Mouse (Mus musculus) kidney, embryonic 14.5 days (tissue): ENCODE data around the gene Lims1. TPM values are rescaled to one million over a fixed set of nuclear protein-coding genes. Genes with fewer than 3 reads are reported as not detected.

ENCODE experiments used
- ATAC-seq: fragments of 200-750 bp; cut with Nextera tagmentation; 2 replicates; pipeline ENCODE4 v1.8.0; 2017; ENCODE audit warnings: moderate number of reproducible peaks, mild to moderate bottlenecking, moderate TSS enrichment, moderate library complexity; ENCODE audit not compliant: low FRiP score, low TSS enrichment
- H3K27ac ChIP-seq: fragments of 300-500 bp; sonication (generic); 2 replicates; pipeline ENCODE4 v1.5.1; 2014; ENCODE audit warnings: low read depth, mild to moderate bottlenecking, low read length, moderate library complexity, mixed read lengths
- H3K27me3 ChIP-seq: fragments of 300-500 bp; sonication (generic); 2 replicates; pipeline ENCODE4 v1.6.1; 2014; ENCODE audit warnings: mild to moderate bottlenecking, low read length; ENCODE audit not compliant: control insufficient read depth, insufficient read depth
- H3K36me3 ChIP-seq: fragments of 300-500 bp; sonication (generic); 2 replicates; pipeline ENCODE4 v1.6.1; 2014; ENCODE audit warnings: low read length, mixed read lengths; ENCODE audit not compliant: control insufficient read depth, insufficient read depth
- H3K4me1 ChIP-seq: fragments of 300-500 bp; sonication (generic); 2 replicates; pipeline ENCODE4 v1.6.1; 2014; ENCODE audit warnings: low read length, mixed read lengths; ENCODE audit not compliant: control insufficient read depth, insufficient read depth
- H3K4me2 ChIP-seq: fragments of 300-500 bp; sonication (generic); replicated peaks from 2 replicates; pipeline ENCODE4 v1.6.1; 2014; ENCODE audit warnings: low read depth, mild to moderate bottlenecking, low read length
- H3K4me3 ChIP-seq: fragments of 300-500 bp; sonication (generic); 2 replicates; pipeline ENCODE4 v1.5.1; 2014; ENCODE audit warnings: mild to moderate bottlenecking, low read length
- H3K9ac ChIP-seq: fragments of 300-500 bp; sonication (generic); 2 replicates; pipeline ENCODE4 v1.6.1; 2014; ENCODE audit warnings: low read depth, mild to moderate bottlenecking, low read length, moderate library complexity
- H3K9me3 ChIP-seq: fragments of 300-500 bp; sonication (generic); 2 replicates; pipeline ENCODE4 v1.6.1; 2016; ENCODE audit warnings: low read length; ENCODE audit not compliant: control insufficient read depth
- WGBS: fragments of 180-500 bp; shearing (Covaris S2); extraction: QIAGEN DNeasy Blood & Tissue Kit; methylation state at CpG from one replicate; pipeline ENCODE4 v1.1.7; 2014; 5-methylcytosine and 5-hydroxymethylcytosine counted together
- polyA plus RNA-seq: library from polyadenylated mRNA; unstranded; fragments of >200 nt; fragmentation: Nextera tagmentation; extraction: Ambion mirVana; gene quantifications from 2 replicates; pipeline ENCODE4 v1.2.1, GENCODE M21; 2014

The Lims1 gene
- polyA plus RNA-seq, 1 experiment from 2014 or later: 131 TPM

DNA sequence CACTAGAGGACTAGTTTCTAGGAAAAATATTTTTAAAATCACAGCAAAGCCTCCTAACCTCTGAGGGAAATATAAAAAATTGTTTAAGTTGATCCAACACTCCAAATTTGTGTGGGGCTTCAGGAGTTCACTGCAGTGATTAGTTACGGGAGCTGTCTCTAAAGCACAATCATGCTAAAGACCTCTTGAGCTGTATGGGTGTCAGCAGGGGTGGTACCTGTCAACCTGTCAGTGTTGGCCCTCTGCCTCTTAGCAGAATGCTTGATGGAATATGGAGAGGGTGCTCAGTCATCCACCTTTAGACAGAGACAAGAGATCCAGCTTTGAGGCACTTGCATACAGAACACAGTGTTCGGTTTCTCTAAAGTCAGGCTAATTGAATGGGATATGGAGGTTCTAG, 60.5 kb downstream of the Lims1 start:
- Histone ChIP-seq H3K4me1 (peaks cover 16% of the 10 kb centered on the region; the same call in 1 of the 2 replicates), H3K9ac (no peak overlapping the region), H3K4me3 (no peak overlapping the region), H3K27me3 (no peaks in the 10 kb centered on the region), H3K4me2 (no peak overlapping the region), H3K36me3 (no peaks in the 10 kb centered on the region), H3K9me3 (no peaks in the 10 kb centered on the region), H3K27ac (peak overlapping the region; percentile 43; the same call in 1 of the 2 replicates)
- no peak for ATAC-seq
- WGBS: 78% methylated on average over 2 of the region's 2 CpGs

DNA sequence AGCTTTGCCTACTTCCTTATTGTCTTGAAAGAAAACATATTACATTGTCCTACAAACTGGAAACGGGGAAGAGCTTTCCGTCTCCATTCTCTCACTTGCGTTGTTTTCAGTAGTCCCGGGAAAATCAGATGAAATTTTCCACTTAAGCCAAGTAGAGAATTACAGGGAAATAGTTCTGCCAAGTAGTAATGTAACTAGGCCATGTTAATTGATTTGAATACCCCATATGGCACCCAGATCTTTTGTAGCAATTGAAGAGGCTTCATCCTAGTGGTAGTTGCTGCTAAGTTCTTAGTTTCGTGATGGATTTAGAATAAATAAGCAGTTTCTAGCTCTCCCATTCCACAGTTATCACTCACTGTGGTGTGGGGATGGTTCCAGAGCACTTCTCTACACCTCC, 62.4 kb downstream of the Lims1 start:
- no peak for ATAC-seq
- WGBS: 83% methylated on average over 5 of the region's 5 CpGs
- Histone ChIP-seq H3K4me2 (no peak overlapping the region), H3K27ac (no peak overlapping the region), H3K4me1 (peaks cover 16% of the 10 kb centered on the region; the same call in 1 of the 2 replicates), H3K9me3 (no peaks in the 10 kb centered on the region), H3K36me3 (no peaks in the 10 kb centered on the region), H3K27me3 (no peaks in the 10 kb centered on the region), H3K9ac (no peak overlapping the region), H3K4me3 (no peak overlapping the region)

DNA sequence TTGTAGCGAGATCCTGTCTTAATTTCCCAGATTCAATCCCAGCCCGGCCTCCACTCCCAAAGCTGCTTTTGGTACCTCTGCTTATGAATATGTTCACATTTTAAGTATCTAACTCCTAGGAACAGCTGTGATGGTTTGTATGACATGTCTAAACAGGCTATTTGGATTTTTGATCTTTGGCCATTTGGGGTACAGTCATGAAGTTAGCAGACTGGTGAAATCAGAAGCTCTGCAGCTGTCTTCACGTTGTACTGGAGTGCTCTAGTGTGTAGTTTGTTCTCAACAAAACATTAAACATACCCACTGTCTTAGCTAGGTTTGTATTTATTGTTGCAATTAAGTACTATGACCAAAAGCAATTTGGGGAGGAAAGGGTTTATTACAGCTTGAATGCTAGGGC, 63.7 kb downstream of the Lims1 start:
- no peak overlapping the region for H3K9ac ChIP-seq
- H3K27ac ChIP-seq: no peak overlapping the region
- no peak overlapping the region for H3K4me2 ChIP-seq
- no peaks in the 10 kb centered on the region for H3K36me3 ChIP-seq
- H3K9me3 ChIP-seq: no peaks in the 10 kb centered on the region
- no peak overlapping the region for H3K4me3 ChIP-seq
- ATAC-seq: no peak
- H3K27me3 ChIP-seq: no peaks in the 10 kb centered on the region
- WGBS: 91% methylated on average over 3 of the region's 3 CpGs
- peaks cover 14% of the 10 kb centered on the region; the same call in 1 of the 2 replicates for H3K4me1 ChIP-seq

DNA sequence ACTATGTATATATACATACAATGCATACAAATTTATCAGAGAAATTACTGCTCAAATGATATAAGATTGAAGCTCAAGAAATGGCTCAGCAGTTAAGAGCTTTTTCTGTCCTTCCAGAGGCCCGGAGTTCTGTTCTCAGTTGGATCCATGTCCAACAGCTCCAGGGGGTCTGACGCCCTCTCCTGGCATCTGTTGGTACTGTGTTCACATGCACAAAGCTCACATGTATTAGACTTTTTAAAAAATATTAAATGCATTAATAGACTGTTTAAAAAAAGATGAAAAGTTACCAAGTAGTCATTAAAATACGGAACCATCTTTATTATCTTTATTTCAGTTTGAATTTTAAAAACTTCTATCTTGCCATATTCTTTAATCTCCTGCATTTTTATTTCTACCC, 65.4 kb downstream of the Lims1 start:
- peaks cover 6% of the 10 kb centered on the region; the same call in 1 of the 2 replicates for H3K4me1 ChIP-seq
- no peak overlapping the region for H3K4me2 ChIP-seq
- no peak overlapping the region for H3K9ac ChIP-seq
- no peak overlapping the region for H3K27ac ChIP-seq
- no peaks in the 10 kb centered on the region for H3K27me3 ChIP-seq
- WGBS: 87% methylated on average over 3 of the region's 3 CpGs
- H3K36me3 ChIP-seq: no peaks in the 10 kb centered on the region
- H3K9me3 ChIP-seq: no peaks in the 10 kb centered on the region
- no peak for ATAC-seq
- no peak overlapping the region for H3K4me3 ChIP-seq

DNA sequence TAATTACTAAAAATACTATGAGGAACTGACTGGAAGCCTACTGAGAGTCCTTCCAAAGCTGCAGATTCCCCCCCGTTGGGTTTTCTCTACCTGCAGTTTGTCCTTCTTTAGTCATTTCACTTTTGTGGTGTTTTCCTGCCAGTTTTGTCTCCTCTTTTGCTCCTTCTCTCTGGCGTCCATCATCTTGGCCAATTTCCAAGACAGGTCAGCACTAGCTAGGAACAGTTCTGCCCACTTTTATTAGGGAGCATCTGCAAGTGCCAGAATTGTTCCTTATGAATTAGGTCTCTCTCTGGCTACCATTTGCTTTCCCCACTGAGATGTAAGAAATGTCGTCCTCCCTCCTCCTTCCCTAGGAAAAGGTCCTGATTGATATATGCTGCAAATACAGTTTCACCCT, 65.9 kb downstream of the Lims1 start:
- Histone ChIP-seq H3K9ac (no peak overlapping the region), H3K36me3 (no peaks in the 10 kb centered on the region), H3K27ac (no peak overlapping the region), H3K4me3 (no peak overlapping the region), H3K4me2 (no peak overlapping the region), H3K4me1 (peaks cover 1% of the 10 kb centered on the region), H3K9me3 (no peaks in the 10 kb centered on the region), H3K27me3 (no peaks in the 10 kb centered on the region)
- 74% methylated on average over 3 of the region's 3 CpGs for WGBS
- no peak for ATAC-seq

DNA sequence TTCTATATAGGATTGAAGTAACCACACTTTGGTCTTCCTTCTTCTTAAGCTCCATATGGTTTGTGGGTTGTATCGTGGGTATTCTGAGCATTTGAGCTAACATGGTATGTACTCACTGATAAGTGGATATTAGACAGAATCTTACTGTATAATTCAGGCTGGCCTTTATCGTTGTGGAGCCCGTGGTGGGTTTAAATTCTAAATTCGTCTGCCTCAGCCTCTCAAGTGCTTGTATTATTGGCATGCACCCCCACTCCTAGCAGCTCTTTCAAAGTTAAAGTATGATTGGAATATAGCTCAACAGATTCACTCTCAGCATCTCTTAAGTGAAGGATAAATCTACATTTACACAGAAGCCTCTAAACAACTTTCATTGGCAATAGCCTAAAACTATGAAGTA, 69.2 kb downstream of the Lims1 start:
- ATAC-seq: no peak
- H3K27me3 ChIP-seq: no peaks in the 10 kb centered on the region
- H3K9me3 ChIP-seq: no peaks in the 10 kb centered on the region
- WGBS: 90% methylated on average over 4 of the region's 4 CpGs
- no peaks in the 10 kb centered on the region; the same call in 1 of the 2 replicates for H3K4me1 ChIP-seq
- H3K36me3 ChIP-seq: no peaks in the 10 kb centered on the region
- H3K4me3 ChIP-seq: no peak overlapping the region
- no peak overlapping the region for H3K4me2 ChIP-seq
- no peak overlapping the region for H3K27ac ChIP-seq
- no peak overlapping the region for H3K9ac ChIP-seq

DNA sequence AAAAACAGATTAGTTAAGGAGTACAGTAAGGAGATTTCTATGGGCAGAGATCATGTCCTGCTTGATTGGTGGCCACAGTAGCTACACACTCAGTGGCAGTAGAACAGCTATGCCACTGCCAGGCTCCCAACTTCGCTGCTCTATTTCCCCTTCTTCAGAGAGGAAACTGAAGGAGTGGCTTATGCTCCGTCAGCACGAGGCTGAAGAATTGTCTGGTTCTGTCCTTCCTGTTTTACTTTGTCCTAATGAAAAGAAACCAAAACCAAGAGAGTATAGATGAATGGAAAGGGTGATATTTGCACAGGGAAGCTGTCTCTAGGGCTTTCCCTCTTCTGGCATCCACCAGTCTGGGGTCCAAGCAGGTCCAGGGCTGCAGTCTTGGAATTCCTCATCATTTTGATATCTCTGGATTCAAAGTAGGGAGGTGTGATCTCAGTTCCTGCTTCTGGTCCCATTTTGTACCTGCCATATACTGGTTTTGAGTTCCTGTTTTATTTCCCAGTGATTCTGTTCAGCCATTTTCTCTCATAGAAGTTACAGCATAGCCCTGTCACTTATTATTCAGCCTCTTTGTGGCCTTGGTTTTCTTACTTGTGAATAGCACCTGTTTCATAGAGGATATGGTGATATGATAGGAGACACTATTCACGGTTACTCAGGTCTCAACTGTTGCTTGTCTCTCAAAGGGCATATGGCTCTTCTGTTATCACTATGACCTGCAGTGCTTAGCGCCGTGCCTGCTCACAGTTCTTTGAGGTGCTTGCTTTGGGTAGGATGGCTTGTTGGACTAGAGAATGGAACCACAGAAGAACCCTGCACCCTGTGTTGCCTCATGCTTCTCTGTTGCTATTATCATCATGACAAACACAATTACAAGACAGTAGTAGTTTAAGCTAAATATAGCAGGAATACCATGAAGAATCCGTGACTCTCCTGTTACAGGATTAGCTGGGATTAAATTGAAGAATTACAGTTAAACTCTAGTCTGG, 70.1 kb downstream of the Lims1 start:
- Histone ChIP-seq H3K4me3 (no peak overlapping the region), H3K4me2 (no peak overlapping the region), H3K36me3 (no peaks in the 10 kb centered on the region), H3K9ac (no peak overlapping the region), H3K9me3 (no peaks in the 10 kb centered on the region), H3K27me3 (no peaks in the 10 kb centered on the region), H3K4me1 (no peaks in the 10 kb centered on the region; the same call in 1 of the 2 replicates), H3K27ac (peak overlapping the region; percentile 6; the same call in 1 of the 2 replicates)
- 83% methylated on average over 7 of the region's 7 CpGs for WGBS
- no peak for ATAC-seq

DNA sequence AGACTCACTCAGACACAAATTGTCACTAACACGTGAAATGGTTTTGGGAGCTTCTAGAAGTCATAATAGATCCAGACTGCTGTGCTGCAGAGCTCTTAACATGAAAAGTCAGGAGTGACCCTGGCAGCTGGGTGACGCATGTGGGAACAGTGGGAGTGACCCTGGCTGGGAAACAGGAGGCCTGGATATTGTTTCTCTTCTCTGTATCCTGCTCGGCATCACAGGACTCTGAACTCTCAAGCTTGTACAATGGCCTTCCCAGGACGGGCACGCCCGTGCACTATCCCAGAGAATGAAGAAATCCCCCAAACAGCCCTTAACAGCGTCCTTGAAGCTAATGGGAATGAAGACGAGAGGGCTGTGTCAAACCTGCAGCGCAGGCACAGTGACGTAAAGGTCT, 70.9 kb downstream of the Lims1 start:
- Histone ChIP-seq H3K9ac (no peak overlapping the region), H3K4me3 (peak overlapping the region; percentile 6; the same call in 1 of the 2 replicates), H3K9me3 (no peaks in the 10 kb centered on the region), H3K36me3 (no peaks in the 10 kb centered on the region; the same call in 1 of the 2 replicates), H3K4me1 (no peaks in the 10 kb centered on the region; the same call in 1 of the 2 replicates), H3K27me3 (no peaks in the 10 kb centered on the region), H3K4me2 (peak overlapping the region; percentile 17), H3K27ac (peak overlapping the region; percentile 65; the same call in 1 of the 2 replicates)
- ATAC-seq: peak; percentile 71; the same call in 1 of the 2 replicates
- WGBS: 42% methylated on average over 10 of the region's 10 CpGs

DNA sequence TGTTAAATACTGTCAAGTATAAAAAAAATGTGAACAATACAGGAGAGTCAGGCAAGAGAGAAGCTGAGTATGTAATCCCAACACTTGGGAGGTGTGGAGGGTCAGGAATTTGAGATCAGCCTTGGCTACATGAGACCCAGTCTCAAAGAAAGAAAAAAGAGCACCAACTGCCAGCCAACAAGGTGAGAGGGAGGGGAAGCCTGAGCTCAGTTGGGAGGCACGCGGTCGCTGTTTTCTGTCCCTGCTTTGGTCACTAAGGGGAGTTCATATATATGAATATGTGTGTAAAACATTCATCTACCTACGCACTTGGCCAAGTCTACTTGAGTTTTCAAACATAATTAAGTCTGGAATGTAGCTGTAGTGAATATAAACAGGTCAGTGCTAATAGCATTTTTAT, 72.0 kb downstream of the Lims1 start:
- Histone ChIP-seq H3K4me3 (no peak overlapping the region), H3K4me2 (no peak overlapping the region), H3K9ac (no peak overlapping the region), H3K27me3 (no peaks in the 10 kb centered on the region), H3K27ac (no peak overlapping the region), H3K9me3 (no peaks in the 10 kb centered on the region), H3K4me1 (no peaks in the 10 kb centered on the region; the same call in 1 of the 2 replicates), H3K36me3 (peaks cover 4% of the 10 kb centered on the region; the same call in 1 of the 2 replicates)
- no peak; the same call in 1 of the 2 replicates for ATAC-seq
- WGBS: 77% methylated on average over 4 of the region's 4 CpGs
